Mouse (Mus musculus) ES-CJ7 (cell line): Measurements from ENCODE around the gene Nrp2.

ENCODE experiments used
- DNase-seq: peaks from one replicate; pipeline ENCODE4 v3.0.0; 2011; ENCODE audit warnings: low read depth, low spot score

The Nrp2 gene

GRCm38 (mm10) chr1:62751011-62752006, 48.2 kb downstream of the Nrp2 start:
- no peak for DNase-seq

GRCm38 (mm10) chr1:62752055-62752454, 49.0 kb downstream of the Nrp2 start:
- DNase-seq: no peak

DNA sequence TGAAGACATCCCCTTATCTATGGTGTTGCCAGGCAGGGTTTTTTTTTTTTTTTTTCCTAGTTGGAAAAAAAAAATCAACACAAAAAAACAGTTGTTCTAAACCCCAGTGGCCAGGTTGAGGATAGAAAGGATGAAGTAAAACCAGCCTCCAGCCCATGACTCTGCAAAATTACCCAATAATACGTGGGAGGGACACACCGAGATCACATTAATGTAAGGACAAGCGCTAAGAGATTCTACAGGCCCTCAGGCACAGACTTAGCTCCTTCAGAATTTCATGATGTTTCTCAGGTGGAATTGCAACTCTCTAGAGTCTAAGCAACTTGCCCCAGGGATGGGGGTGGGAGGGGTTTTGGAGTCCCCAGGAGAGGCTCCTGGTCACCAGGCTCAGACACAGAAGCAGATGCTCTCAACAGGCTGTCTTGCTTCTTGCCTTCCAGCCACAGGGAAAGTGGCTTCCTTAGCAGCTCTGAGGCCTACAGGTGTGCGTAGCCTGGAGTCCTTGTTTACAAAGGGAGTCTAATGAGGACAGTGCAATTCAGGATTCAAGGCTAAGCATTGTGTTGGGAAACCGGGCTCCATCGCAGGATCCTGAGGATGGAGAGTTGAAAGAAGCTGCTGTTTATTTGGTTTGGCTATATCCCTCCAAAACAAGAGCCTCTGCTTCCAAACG, 49.7 kb downstream of the Nrp2 start:
- no peak for DNase-seq

DNA sequence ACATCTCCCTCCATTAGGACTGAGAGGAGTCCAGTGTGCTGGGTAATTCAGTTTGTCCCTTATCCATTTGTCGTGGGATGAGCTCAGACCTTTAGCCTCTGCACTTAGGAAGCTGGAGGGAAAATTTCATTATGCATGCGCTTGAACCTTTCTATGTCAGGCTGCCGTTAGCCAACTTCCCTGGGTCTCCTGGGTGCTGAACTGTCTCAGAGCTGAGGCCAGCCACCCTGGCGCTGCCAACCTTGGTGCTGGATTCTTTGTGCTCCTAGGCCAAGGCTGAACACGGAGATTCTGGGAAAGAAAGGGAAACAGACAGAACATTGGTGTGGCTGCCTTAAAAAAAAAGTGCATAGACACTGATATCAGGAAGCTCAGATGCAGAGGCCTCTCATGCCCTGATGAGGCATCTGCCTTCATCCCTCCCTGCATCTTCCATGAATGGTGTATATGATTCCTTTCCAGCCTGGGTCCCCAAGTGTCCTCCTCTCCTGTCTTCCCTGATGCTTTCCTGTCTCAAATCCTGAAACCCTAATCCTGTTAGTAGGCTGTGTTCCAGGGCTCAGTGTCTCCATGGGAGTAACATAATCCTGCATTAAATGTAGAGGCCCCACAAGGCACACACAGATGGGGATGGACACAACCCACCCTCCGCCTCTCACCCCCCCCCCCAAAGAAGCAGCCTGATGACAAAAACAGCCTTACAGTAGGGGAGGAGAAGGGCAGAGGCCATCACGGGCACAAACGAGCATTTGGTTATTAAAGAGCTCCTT, 51.2 kb downstream of the Nrp2 start:
- no peak for DNase-seq

DNA sequence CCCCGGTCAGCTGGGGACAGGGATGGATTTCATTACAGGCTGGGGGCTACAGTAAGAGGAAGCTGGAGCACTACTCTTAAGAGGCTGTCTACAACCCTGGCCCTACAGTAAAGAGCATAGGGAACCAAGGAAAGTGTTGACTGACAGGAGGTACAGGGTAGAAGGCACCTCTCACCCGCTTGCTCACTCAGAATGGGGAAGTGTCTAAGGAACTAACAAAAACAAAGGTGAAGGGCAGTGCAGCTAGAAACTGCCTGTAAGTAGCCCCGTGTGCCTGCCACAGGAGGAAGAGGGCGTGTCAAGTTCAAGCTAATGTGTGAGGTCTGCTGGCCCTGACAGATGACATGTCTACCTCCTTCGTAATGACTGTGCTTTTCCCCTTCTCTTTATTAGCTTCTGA, 57.0 kb downstream of the Nrp2 start:
- no peak for DNase-seq

DNA sequence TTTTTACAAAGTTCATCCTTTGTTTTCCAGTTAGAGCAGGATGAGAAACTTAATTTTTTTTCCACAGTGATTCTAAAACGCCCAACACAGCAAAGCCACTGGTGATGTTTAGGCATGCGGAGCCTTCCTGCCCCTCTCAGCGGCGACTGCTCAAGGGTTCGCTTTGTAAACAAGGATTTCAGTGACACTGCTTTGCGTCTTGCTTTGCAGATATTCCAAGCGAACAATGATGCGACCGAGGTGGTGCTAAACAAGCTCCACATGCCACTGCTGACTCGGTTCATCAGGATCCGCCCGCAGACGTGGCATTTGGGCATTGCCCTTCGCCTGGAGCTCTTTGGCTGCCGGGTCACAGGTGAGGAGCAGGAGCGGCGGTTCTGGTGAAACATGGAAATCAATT, 57.5 kb downstream of the Nrp2 start:
- no peak for DNase-seq

- DNase-seq: no peak
These were observed 60.7 kb downstream of the Nrp2 start for GRCm38 (mm10) chr1:62763779-62764178.

DNA sequence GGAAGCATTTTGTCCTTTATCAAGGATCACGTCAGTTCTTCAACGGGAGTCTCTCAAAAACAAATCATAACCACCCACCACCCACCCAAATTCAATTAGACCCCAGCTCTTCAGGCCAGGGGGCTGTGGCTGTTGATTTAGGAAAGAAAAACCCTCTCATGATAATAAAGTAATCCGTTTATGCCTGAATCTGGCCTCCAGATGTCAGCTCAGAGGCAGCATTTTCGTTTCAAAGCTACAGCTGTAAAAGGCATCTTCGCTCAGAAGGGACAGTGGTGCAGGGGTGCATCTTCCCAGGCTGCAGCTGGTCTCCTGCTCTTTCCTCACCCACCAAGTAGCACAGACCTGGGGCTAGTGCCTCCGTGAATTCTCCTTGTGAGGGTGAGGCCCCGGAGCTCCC, 62.1 kb downstream of the Nrp2 start:
- DNase-seq: no peak

DNA sequence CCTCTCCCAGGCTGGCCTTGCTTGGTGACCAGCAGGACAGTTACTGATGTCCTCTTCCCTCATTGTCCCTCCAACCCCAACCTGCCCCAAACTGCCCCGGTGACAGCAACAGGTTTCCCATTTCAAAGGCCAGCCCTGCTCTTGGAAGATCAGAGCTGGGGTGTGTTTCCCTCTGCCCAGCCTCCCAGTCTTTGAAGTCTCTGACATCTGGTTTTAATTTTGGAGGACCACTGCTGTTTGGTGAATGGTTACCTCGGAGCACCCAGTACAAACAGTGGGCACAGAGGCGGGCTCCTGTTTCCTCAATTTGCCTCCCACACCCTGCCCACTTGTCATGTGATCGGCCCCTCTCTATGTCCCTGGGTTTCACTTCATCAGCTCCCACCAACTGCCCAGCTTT, 63.7 kb downstream of the Nrp2 start:
- DNase-seq: no peak

DNA sequence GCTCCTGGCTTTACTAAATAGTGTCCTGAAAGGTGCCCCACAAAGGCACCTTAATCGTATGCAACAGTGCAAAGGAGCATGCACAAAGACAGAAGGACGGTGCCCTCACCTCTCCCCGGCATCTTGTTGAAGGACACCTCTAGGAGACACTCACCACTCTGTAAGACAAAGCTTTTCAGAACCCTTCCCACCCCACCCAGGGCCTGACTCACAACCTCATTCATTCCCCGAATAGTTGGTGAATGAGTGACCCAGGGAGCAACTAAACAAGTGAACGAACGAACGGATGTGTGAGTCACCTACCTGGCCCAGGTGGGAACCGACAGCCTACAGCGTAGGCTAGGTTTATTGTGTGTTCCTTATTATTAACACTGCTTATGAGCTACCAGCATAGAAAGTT, 64.5 kb downstream of the Nrp2 start:
- DNase-seq: peak; percentile 96

GRCm38 (mm10) chr1:62770576-62770975, 67.5 kb downstream of the Nrp2 start:
- DNase-seq: no peak

- peak; percentile 61 for DNase-seq
These were observed 69.3 kb downstream of the Nrp2 start for GRCm38 (mm10) chr1:62772391-62772790.

- DNase-seq: no peak
These were observed 70.2 kb downstream of the Nrp2 start for GRCm38 (mm10) chr1:62773105-62773920.

DNA sequence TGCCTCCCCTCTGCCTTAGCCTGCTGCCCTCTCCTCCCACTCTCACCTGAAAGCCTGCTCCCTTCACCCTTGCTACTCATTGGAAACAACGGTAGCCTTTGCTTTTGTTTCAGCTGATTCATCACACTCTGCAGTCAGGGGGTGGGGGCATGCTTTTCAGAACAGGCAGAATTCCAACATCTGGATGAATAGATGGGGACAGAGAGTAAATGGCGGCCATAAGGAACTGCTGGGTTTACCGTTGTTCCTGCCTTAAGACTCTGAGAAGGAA, 70.8 kb downstream of the Nrp2 start:
- peak; percentile 55 for DNase-seq

GRCm38 (mm10) chr1:62774288-62775218, 71.5 kb downstream of the Nrp2 start:
- peak; percentile 60 for DNase-seq

- DNase-seq: peak; percentile 48
These were observed 74.5 kb downstream of the Nrp2 start for GRCm38 (mm10) chr1:62777320-62778235.

- no peak for DNase-seq
These were observed 75.8 kb downstream of the Nrp2 start for GRCm38 (mm10) chr1:62778910-62779309.

- no peak for DNase-seq
These were observed 77.1 kb downstream of the Nrp2 start for GRCm38 (mm10) chr1:62780068-62780761.

DNA sequence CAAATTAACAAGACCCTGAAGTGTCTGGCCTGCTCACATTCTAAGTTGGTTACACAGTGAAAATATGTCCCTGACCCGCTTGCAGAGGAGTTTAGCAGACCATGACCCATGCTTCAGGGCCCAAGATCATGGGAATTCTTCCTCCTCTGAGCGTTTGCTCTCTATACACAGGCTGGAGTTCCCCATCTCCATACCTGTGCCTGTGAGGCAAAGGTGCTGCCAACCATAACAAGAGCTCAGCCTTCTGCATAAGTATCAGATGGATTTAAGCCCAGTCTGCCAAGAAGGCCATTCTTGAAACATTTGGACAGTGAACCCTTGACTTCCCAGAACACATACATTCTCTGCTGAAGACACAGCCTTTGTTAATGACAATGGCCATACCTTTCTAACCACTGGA, 79.1 kb downstream of the Nrp2 start:
- no peak for DNase-seq
